Mouse (Mus musculus): Measurements from ENCODE around the gene Hoxc11. TPM values are rescaled to one million over a fixed set of nuclear protein-coding genes. Genes with fewer than 3 reads are reported as not detected.

Hoxc11 gene
- polyA plus RNA-seq, 1 experiment from 2014 or later, result 0.06 TPM

DNA sequence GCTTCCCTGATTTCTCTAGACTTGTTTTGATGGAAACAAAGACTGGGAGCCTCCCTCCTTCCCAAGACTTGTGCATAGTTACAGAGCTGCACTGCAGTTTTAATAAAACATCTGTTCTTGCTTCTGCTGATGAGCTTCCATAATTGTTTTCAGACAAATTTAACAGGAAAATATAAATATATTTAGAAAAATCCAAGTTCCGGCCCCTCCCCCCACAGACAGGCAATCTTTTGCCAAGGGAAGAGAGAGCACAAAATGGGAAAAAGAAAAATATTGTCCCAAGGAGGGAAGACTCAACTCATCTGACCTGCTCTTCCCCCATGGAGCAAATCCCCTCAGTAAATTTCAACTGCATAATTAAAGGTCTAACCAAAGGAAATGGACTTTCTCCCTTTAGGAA, 52.1 kb downstream of the Hoxc11 start:
- Histone ChIP-seq H3K9ac (ENCODE audit: low read depth, low read length) (peak overlapping the region; percentile 63), H3K4me1 (ENCODE audit: control insufficient read depth, insufficient read depth, low read length) (peaks cover 17% of the 10 kb centered on the region), H3K4me2 (ENCODE audit: low read depth, low read length) (peak overlapping the region; percentile 32), H3K27ac (ENCODE audit: low read length) (peak overlapping the region; percentile 80), H3K27me3 (replicated peaks; ENCODE audit: control insufficient read depth, insufficient read depth, low read length) (peaks cover 88% of the 10 kb centered on the region), H3K36me3 (ENCODE audit: control insufficient read depth, insufficient read depth, low read length) (no peaks in the 10 kb centered on the region), H3K9me3 (ENCODE audit: control insufficient read depth, low read length) (no peaks in the 10 kb centered on the region), H3K4me3 (ENCODE audit: low read length) (no peak overlapping the region)
- no peak for ATAC-seq
- WGBS, result 19% methylated on average over 1 of the region's 1 CpGs

Small RNAs within 50 kb of the gene (microRNA-seq; reads per million reads assigned to microRNA genes)
- gene Mir196a-2, result 309 reads per million, percentile 62 among the genes with 10 or more reads in this experiment

Other genes starting within 250 kb of the Hoxc11 start
- 26.5 and 27.0 TPM in 2 replicates for gene Calcoco1, start 232.2 kb upstream of the Hoxc11 start, polyA plus RNA-seq (2015; fragmentation: Nextera tagmentation; extraction: Ambion mirVana)
- gene Hoxc13, start 33.3 kb upstream of the Hoxc11 start, polyA plus RNA-seq (2015; fragmentation: Nextera tagmentation; extraction: Ambion mirVana), result not detected in 2 replicates
- not detected in 2 replicates for gene Hoxc12, start 17.7 kb upstream of the Hoxc11 start, polyA plus RNA-seq (2015; fragmentation: Nextera tagmentation; extraction: Ambion mirVana)
- gene Hoxc10, start 12.4 kb downstream of the Hoxc11 start, polyA plus RNA-seq (2015; fragmentation: Nextera tagmentation; extraction: Ambion mirVana), result 1.1 and 1.3 TPM in 2 replicates
- gene Hoxc5, start 13.0 kb downstream of the Hoxc11 start, polyA plus RNA-seq (2015; fragmentation: Nextera tagmentation; extraction: Ambion mirVana), result 6.8 and 7.2 TPM in 2 replicates
- gene Hoxc9, start 22.0 kb downstream of the Hoxc11 start, polyA plus RNA-seq (2015; fragmentation: Nextera tagmentation; extraction: Ambion mirVana), result 0.49 and 0.76 TPM in 2 replicates
- gene Hoxc8, start 36.2 kb downstream of the Hoxc11 start, polyA plus RNA-seq (2015; fragmentation: Nextera tagmentation; extraction: Ambion mirVana), result 4.5 and 4.9 TPM in 2 replicates
- gene Hoxc6, start 43.8 kb downstream of the Hoxc11 start, polyA plus RNA-seq (2015; fragmentation: Nextera tagmentation; extraction: Ambion mirVana), result 3.2 and 4.0 TPM in 2 replicates
- gene Hoxc4, start 64.5 kb downstream of the Hoxc11 start, polyA plus RNA-seq (2015; fragmentation: Nextera tagmentation; extraction: Ambion mirVana), result 8.8 and 9.7 TPM in 2 replicates
- 20.2 and 22.1 TPM in 2 replicates for gene Smug1, start 212.7 kb downstream of the Hoxc11 start, polyA plus RNA-seq (2015; fragmentation: Nextera tagmentation; extraction: Ambion mirVana)

All from intestine, embryonic 16.5 days (tissue).